Mouse (Mus musculus) ES-Bruce4 (cell line): Measurements from ENCODE around the gene Baiap2. TPM values are rescaled to one million over a fixed set of nuclear protein-coding genes. Genes with fewer than 3 reads are reported as not detected.

Experiments
- H3K27ac ChIP-seq: 2 replicates; pipeline ENCODE4 v1.5.1; 2012; ENCODE audit warnings: low read length, inconsistent platforms; ENCODE audit not compliant: insufficient read depth
- H3K27me3 ChIP-seq: 2 replicates; pipeline ENCODE4 v1.6.1; 2012; ENCODE audit warnings: mild to moderate bottlenecking, low read length, inconsistent platforms; ENCODE audit not compliant: control insufficient read depth, poor library complexity, insufficient read depth, severe bottlenecking
- H3K36me3 ChIP-seq: 2 replicates; pipeline ENCODE4 v1.6.1; 2012; ENCODE audit warnings: inconsistent platforms, mild to moderate bottlenecking, low read length, moderate library complexity; ENCODE audit not compliant: control insufficient read depth, poor library complexity, insufficient read depth, severe bottlenecking
- H3K4me1 ChIP-seq: one replicate; pipeline ENCODE4 v1.8.1; 2011; ENCODE audit warnings: low read length; ENCODE audit not compliant: control insufficient read depth, insufficient read depth
- H3K4me3 ChIP-seq: 2 replicates; pipeline ENCODE4 v1.5.1; 2011; ENCODE audit warnings: low read depth, mild to moderate bottlenecking, low read length
- H3K9ac ChIP-seq: 2 replicates; pipeline ENCODE4 v1.6.1; 2012; ENCODE audit warnings: low read depth, mild to moderate bottlenecking, inconsistent platforms; ENCODE audit not compliant: poor library complexity, severe bottlenecking
- H3K9me3 ChIP-seq: replicated peaks from 2 replicates; pipeline ENCODE4 v1.6.1; 2012; ENCODE audit warnings: mild to moderate bottlenecking, low read length, inconsistent platforms; ENCODE audit not compliant: control insufficient read depth, poor library complexity, insufficient read depth, severe bottlenecking
- CTCF ChIP-seq: IDR thresholded peaks from one replicate; pipeline ENCODE4 v1.8.1; 2011; ENCODE audit warnings: low read depth, low read length
- EP300 ChIP-seq: IDR thresholded peaks from 2 replicates; pipeline ENCODE4 v1.6.1; 2011; ENCODE audit warnings: low read depth, low read length; ENCODE audit not compliant: insufficient read depth
- POLR2A ChIP-seq: IDR thresholded peaks from one replicate; pipeline ENCODE4 v1.8.1; 2011; ENCODE audit warnings: low read length; ENCODE audit not compliant: insufficient read depth
- polyA plus RNA-seq: library from polyadenylated mRNA; stranded (reverse); fragments of >200 nt; gene quantifications from 2 replicates; pipeline ENCODE4 v1.2.4, GENCODE M21; 2011; ENCODE audit warnings: low read depth; ENCODE audit not compliant: missing spikeins, insufficient read depth, insufficient read length

The Baiap2 gene
- polyA plus RNA-seq, 1 experiment: 15.6 TPM

DNA sequence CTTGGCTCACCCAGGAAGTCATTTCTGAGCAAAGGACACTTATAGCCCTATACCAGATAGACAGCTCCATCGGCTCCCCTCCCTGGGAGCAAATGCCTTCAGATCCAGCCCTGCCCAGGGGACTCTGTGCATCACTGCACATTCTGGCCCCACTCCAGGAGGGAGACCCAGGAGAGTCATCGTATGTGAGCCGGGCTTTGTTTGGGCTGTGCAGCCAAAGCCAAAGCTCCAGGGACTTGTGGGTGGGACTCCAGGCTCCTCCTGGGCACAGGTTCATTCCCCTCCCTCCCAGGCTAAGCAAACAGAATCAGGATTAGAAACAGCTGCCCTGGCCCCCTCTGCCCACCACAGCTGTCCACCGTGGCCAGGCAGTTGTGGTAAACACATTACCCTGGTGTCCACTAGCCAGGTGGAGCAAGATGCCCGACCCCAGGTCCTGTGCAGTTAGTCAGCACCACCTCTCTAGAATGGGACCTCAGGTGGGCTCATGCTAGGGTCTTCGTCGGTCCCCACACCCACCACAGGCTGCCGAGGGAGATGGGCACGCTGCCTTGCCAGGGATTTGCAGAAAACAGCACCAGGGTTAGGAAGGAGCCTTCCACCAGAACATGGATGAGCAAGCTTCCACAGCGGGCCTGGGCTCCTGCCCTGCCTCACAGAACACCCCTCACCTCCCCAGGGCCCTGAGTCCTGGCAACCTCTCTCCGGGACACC, 103.4 kb downstream of the Baiap2 start:
- H3K4me1 ChIP-seq: no peaks in the 10 kb centered on the region
- 0 out of 2 replicates have a peak, but pooled peaks cover 5% of the 10 kb centered on the region for H3K27me3 ChIP-seq
- H3K4me3 ChIP-seq: peak overlapping the region; percentile 58; the same call in 1 of the 2 replicates
- no peaks in the 10 kb centered on the region for H3K36me3 ChIP-seq
- no peaks in the 10 kb centered on the region for H3K9me3 ChIP-seq
- TF ChIP-seq POLR2A (no peak), EP300 (no peak), CTCF (no peak)
- no peak overlapping the region for H3K27ac ChIP-seq
- H3K9ac ChIP-seq: peak overlapping the region; percentile 66

DNA sequence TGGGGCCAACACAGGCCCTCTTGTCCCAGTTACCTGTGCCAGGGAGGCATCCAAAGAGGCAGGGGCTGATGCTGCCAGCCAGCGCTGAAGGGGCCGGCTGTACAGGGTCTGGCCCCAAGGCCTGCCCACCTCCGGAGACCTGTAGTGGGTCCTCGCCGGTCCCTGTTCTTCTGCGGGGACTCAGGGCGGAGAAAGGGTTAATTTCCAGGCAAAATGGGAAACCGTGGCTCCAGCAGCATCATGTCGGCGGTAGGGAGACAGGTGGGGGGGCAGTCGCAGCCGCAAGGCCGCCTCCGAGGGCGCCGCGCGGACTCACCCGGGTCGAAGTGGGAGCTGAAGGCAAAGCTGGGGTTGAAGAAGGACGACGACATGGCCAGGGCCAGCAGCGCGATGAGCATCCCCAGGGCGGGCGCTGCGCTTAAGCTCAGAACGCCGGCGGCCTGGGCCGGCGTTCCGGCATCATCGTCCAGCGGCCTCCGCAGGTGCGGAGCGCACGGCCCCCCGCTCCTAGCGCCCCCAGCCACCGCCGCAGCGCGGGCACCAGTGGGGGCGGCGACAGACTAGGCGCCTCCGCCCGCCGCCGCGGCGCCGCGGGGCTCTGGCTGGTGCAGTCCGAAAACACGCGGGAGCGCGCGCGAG, 104.1 kb downstream of the Baiap2 start, which contains the start of gene Aatk:
TSS of gene Aatk (minus strand) at position 615 of the 639 bp plus-strand sequence.
- H3K4me3 ChIP-seq: peak within 1 kb of the TSS; percentile 58
- no peaks in the 10 kb centered on the region for H3K4me1 ChIP-seq
- 0 out of 2 replicates have a peak, but pooled peaks cover 5% of the 10 kb centered on the region for H3K27me3 ChIP-seq
- TF ChIP-seq CTCF (no peak), POLR2A (no peak), EP300 (no peak)
- H3K9ac ChIP-seq: peak within 1 kb of the TSS; percentile 66
- no peaks in the 10 kb centered on the region for H3K9me3 ChIP-seq
- H3K27ac ChIP-seq: no peak within 1 kb of the TSS
- H3K36me3 ChIP-seq: no peaks in the 10 kb centered on the region

GRCm38 (mm10) chr11:120047531-120048251, 105.1 kb downstream of the Baiap2 start:
- TF ChIP-seq CTCF: no peak
- no peak for TF ChIP-seq POLR2A
- TF ChIP-seq EP300: no peak
- Histone ChIP-seq H3K36me3 (no peaks in the 10 kb centered on the region), H3K27ac (no peak overlapping the region), H3K9me3 (no peaks in the 10 kb centered on the region), H3K27me3 (0 out of 2 replicates have a peak, but pooled peaks cover 5% of the 10 kb centered on the region), H3K4me3 (peak overlapping the region; percentile 8; the same call in 1 of the 2 replicates), H3K9ac (no peak overlapping the region; the same call in 1 of the 2 replicates), H3K4me1 (no peaks in the 10 kb centered on the region)

- Histone ChIP-seq H3K9ac (no peak overlapping the region), H3K4me3 (peak overlapping the region; percentile 4; the same call in 1 of the 2 replicates), H3K4me1 (no peaks in the 10 kb centered on the region), H3K27me3 (0 out of 2 replicates have a peak, but pooled peaks cover 5% of the 10 kb centered on the region), H3K9me3 (no peaks in the 10 kb centered on the region), H3K27ac (no peak overlapping the region), H3K36me3 (no peaks in the 10 kb centered on the region)
- TF ChIP-seq EP300 (no peak), CTCF (peak; percentile 36)
Observed at GRCm38 (mm10) chr11:120048252-120048556, 105.6 kb downstream of the Baiap2 start.

GRCm38 (mm10) chr11:120049067-120049466, 106.5 kb downstream of the Baiap2 start:
- TF ChIP-seq CTCF (no peak), EP300 (no peak), POLR2A (no peak)
- Histone ChIP-seq H3K27ac (no peak overlapping the region), H3K4me1 (no peaks in the 10 kb centered on the region), H3K27me3 (0 out of 2 replicates have a peak, but pooled peaks cover 5% of the 10 kb centered on the region), H3K4me3 (no peak overlapping the region), H3K9me3 (no peaks in the 10 kb centered on the region), H3K9ac (no peak overlapping the region), H3K36me3 (no peaks in the 10 kb centered on the region)
